Comparison of ENCODE assay signal across 32 mouse cellular contexts in the genomic region with DNA sequence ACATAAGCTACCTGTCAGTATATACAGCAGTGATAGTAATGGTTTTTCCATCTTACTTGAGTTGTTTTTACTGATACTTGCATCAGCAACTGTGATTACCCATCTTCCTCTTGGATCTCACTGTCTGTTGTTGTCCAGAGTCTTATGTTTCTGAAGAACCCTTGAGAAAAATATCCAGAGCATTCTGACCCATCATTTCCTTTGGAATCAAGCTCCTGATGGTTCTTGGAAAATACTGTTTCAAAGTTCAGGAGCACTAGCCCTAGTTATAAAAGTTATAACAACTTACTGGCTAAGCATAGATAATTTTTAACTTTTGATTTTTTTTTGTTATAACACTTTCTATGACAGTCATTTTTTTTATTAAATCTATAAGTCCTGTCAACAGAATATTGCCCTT.
"Had no signal": no experiment of that assay in that cellular context is flagged by ENCODE, and none has a peak within 500 bp of the region (broad histone marks: within the 10 kb centered on the region; RNA-seq: fewer than 3 reads in every experiment).

No protein-coding gene starts in this region.

- H3K4me2 ChIP-seq: limb, embryonic 12.5 days; limb, embryonic 13.5 days; limb, embryonic 15.5 days; liver, embryonic 11.5 days; liver, embryonic 12.5 days; liver, embryonic 13.5 days; liver, embryonic 15.5 days; lung, embryonic 14.5 days; lung, embryonic 15.5 days; midbrain, embryonic 11.5 days; midbrain, embryonic 12.5 days; midbrain, embryonic 13.5 days; midbrain, embryonic 15.5 days; neural tube, embryonic 12.5 days had no signal

- ATAC-seq: liver, embryonic 12.5 days; liver, postnatal 0 days; lung, postnatal 0 days; midbrain, embryonic 13.5 days; midbrain, embryonic 15.5 days; midbrain, embryonic 16.5 days had no signal

- H3K4me1 ChIP-seq: limb, embryonic 10.5 days; limb, embryonic 12.5 days; limb, embryonic 13.5 days; limb, embryonic 15.5 days; liver, embryonic 12.5 days; liver, embryonic 13.5 days; liver, embryonic 15.5 days; lung, embryonic 15.5 days; midbrain, embryonic 10.5 days; midbrain, embryonic 12.5 days; midbrain, embryonic 13.5 days; midbrain, embryonic 15.5 days; neural tube, embryonic 12.5 days had no signal

- H3K27ac ChIP-seq: limb, embryonic 10.5 days; limb, embryonic 12.5 days; limb, embryonic 13.5 days; limb, embryonic 15.5 days; liver, embryonic 12.5 days; liver, embryonic 13.5 days; liver, embryonic 14.5 days; liver, embryonic 15.5 days; lung, embryonic 15.5 days; macrophage; midbrain, embryonic 10.5 days; midbrain, embryonic 12.5 days; midbrain, embryonic 13.5 days; midbrain, embryonic 15.5 days; neural tube, embryonic 12.5 days had no signal

- H3K9me3 ChIP-seq: limb, embryonic 10.5 days; limb, embryonic 12.5 days; limb, embryonic 13.5 days; limb, embryonic 15.5 days; liver, embryonic 12.5 days; liver, embryonic 13.5 days; liver, embryonic 15.5 days; lung, embryonic 15.5 days; megakaryocyte, embryonic 14.5 days; midbrain, embryonic 10.5 days; midbrain, embryonic 12.5 days; midbrain, embryonic 13.5 days; midbrain, embryonic 15.5 days; neural tube, embryonic 12.5 days had no signal

- H3K9ac ChIP-seq: limb, embryonic 12.5 days; limb, embryonic 13.5 days; limb, embryonic 15.5 days; liver, embryonic 12.5 days; liver, embryonic 13.5 days; liver, embryonic 14.5 days; liver, embryonic 15.5 days; liver, postnatal 0 days; lung, embryonic 14.5 days; lung, embryonic 15.5 days; midbrain, embryonic 12.5 days; midbrain, embryonic 13.5 days; midbrain, embryonic 15.5 days; neural tube, embryonic 12.5 days had no signal

- DNase-seq: left cerebral cortex, postnatal 4 days; liver; liver, embryonic 13.5 days; liver, postnatal 0 days; lung, adult 18-20 months; lung, adult 2 months; lung, embryonic 14.5 days; lung, postnatal 10 days; lung, postnatal 14 days; lung, postnatal 36 days; lung, postnatal 4 days; midbrain, embryonic 14.5 days had no signal

- H3K27me3 ChIP-seq: limb, embryonic 12.5 days; limb, embryonic 13.5 days; limb, embryonic 15.5 days; liver, embryonic 12.5 days; liver, embryonic 13.5 days; liver, embryonic 15.5 days; lung, embryonic 15.5 days; megakaryocyte, embryonic 14.5 days; midbrain, embryonic 12.5 days; midbrain, embryonic 13.5 days; midbrain, embryonic 15.5 days; neural tube, embryonic 12.5 days had no signal

- H3K4me3 ChIP-seq: limb, embryonic 10.5 days; limb, embryonic 12.5 days; limb, embryonic 13.5 days; limb, embryonic 15.5 days; liver, embryonic 12.5 days; liver, embryonic 13.5 days; liver, embryonic 15.5 days; lung, embryonic 15.5 days; megakaryocyte, embryonic 14.5 days; midbrain, embryonic 10.5 days; midbrain, embryonic 12.5 days; midbrain, embryonic 13.5 days; midbrain, embryonic 15.5 days; myocyte; neural tube, embryonic 12.5 days had no signal
